Mouse (Mus musculus) E14TG2a.4 (cell line): ENCODE measurements around the gene Bcar1.

Source experiments
- CTCF ChIP-seq: conservative IDR thresholded peaks from 2 replicates; pipeline ENCODE4 v1.5.1; 2014; ENCODE audit warnings: low read length
- POU5F1 ChIP-seq: IDR thresholded peaks from 2 replicates; pipeline ENCODE4 v1.6.1; 2014; ENCODE audit warnings: low read length, borderline replicate concordance

- TF ChIP-seq CTCF (no peak), POU5F1 (no peak)
These were observed 27.5 kb upstream of the Bcar1 start for GRCm38 (mm10) chr8:111770958-111771624.
